Mouse (Mus musculus) left cerebral cortex, adult 9 months (tissue): ENCODE measurements around the gene Exoc6.

Experiments used
- DNase-seq, 2 experiments: peaks; one replicate each; pipeline ENCODE4 v3.0.0; 2022; ENCODE audit warnings: low spot score in 2 of 2

Gene Exoc6

GRCm38 (mm10) chr19:37574802-37575201, 24.6 kb downstream of the Exoc6 start:
- DNase-seq: no peak

- no peak for DNase-seq
These were observed 29.4 kb downstream of the Exoc6 start for GRCm38 (mm10) chr19:37579607-37580006.

- DNase-seq: no peak
These were observed 30.2 kb downstream of the Exoc6 start for GRCm38 (mm10) chr19:37580438-37580837.

DNA sequence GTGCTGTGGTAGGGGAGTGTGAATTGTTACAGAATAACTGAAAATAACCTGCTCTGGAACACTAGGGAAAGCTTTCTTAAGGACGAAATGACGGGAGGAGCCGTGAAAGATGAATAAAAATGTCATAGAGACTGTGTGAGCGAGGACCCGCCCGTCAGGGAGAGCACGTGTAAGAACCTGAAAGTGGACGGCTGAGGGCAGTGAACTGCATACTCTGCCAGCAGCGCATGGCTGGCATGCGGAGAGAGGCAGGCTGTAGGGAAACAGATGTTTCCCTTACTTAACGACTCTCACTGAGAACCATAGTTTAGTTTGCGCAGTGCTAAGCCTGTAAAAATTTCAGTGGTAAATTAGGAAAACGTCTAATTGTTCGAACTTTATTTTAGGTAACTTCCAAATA, 35.0 kb downstream of the Exoc6 start:
- no peak for DNase-seq

DNA sequence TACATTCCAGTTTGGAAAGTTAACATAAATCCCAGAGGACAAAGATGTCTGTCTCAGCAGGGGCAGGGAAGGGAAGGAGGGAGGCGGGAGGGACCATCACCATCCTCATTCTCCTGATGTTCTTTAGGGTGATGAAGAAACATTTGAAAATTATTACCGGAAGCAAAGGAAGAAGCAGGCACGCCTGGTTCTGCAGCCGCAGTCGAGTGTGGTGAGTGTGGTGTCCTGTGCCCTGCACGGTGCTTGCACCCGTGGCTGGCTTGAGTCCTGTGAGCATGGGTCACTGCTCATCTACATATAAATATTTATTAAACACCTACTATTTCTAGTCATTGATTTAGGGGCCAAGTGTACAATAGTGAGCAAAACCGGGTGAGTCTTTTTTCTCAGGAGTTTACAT, 35.5 kb downstream of the Exoc6 start:
- no peak for DNase-seq

DNA sequence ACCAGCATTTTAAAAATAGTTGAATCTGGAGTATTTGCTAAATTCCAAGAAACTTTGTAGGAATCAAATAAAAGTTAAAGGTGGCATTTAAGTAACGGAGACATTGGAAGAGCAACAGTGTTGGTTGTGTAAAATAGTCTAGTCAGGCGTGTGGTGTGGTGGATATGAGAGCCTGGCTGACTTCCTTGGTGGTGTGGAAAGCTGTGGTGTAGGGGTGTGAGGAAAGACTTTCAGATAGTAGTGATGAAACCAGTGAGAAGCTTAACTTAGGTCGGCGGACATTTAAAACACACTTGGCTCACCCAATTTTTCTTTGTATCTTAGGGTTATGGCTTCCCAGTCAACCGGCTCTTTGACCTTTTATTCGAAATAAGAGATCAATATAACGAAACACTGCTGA, 40.3 kb downstream of the Exoc6 start:
- DNase-seq: no peak

- DNase-seq: peak in 1 of 2 experiments; percentile 44
These were observed 52.0 kb downstream of the Exoc6 start for GRCm38 (mm10) chr19:37601968-37602848.

DNA sequence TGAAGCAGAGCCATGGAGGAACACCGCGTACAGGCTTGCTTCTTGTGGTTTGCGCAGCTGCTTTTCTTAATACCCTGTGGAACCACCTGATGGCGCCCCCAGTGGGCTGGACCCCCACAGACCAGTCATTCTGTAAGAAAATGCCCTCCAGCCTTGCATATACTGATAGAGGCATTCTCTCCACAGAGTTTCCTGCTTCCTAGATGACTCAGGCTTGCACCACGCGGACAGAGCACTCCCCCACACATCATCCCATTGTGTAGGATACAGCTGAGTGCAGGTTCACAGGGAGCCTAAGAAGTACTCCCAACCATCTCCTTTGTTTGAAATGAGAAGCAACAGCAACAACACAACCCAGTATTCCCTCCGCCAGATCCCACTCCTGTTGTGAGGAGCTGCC, 59.8 kb downstream of the Exoc6 start:
- no peak for DNase-seq

- DNase-seq: no peak
These were observed 62.7 kb downstream of the Exoc6 start for GRCm38 (mm10) chr19:37612893-37613292.

DNA sequence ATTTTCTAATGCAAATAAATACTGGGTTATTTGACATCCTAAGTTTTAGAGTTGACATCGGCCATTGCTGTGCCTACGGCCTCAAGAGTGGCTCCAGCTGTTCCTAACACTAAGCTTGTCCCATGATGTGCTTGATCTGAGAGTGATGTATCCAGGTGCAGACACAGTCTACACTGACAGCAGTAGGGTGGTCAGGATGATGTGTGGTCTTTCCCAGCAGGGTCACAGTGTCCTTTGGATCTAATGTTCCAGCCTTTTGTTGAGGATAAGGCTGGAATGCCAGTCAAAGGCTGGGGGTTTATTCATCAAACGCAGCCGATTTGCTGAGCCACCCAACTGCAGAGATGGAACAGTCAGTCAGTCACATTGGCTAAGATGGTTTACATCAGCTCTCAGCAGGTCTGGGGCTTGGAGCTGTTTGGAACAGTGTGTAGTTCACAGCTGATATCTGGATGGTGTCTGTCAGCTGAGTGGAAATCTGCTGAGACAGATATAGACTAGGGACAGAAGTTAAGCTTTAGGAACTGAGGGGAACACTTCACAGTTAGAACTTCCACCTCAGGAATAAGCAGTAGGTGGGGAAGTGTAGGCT, 64.9 kb downstream of the Exoc6 start:
- no peak for DNase-seq

DNA sequence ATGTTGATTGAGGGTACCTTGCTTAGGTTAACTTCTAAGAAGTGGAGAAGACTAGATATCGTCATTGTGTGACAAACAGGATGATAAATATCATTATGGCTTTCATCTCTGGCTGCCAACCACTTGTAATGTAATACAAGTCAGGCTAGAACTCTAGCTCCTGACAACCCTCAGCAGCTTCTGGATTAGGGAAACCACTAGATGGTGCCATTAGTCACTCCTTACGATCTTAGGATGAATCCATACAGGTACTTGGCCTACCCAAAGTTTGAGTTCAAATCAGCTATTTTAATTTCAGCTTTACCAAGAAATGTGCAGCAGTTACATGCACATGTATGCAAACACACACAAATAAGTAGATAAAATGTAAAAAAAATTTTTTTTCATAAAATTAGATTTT, 97.8 kb downstream of the Exoc6 start:
- DNase-seq: no peak

DNA sequence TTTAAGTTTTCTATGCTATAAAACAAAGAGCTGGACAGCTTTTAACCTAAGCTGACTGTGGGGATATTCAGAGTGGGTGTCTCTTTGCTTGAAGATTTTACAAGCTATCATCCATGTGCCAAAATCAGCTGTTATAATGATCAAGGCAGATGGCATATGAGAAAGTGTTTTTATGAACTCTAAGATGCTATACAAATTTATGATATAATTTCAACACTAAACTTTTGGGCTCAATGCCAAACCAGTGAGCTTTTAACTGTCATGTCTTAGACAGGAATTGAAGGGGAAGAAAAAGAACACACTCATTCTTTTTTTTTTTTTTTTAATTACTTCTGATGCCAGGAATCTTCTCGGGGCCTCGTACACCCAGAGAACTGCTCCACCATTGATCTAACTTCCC, 100.3 kb downstream of the Exoc6 start:
- DNase-seq: no peak

DNA sequence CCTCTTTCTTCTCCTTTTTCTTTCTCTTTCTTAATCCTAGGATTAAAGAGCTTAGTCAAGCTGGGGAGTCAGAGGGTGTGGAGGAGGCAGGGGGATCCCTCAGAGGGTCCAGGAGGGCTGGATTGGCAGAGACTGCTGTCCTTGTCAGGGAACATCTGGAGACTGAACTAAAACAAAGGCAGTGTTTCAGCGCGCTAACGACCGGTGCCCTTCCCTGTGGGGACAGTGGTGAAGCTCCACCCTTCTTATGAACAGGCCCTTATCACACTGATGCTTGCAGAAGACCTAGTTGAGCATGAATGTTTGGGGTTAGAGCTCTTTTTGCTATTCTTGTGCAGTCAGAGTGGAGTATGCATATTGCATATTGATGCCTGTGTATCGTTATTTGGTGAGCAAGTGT, 103.8 kb downstream of the Exoc6 start:
- DNase-seq: no peak

GRCm38 (mm10) chr19:37656441-37656840, 106.2 kb downstream of the Exoc6 start:
- no peak for DNase-seq

DNA sequence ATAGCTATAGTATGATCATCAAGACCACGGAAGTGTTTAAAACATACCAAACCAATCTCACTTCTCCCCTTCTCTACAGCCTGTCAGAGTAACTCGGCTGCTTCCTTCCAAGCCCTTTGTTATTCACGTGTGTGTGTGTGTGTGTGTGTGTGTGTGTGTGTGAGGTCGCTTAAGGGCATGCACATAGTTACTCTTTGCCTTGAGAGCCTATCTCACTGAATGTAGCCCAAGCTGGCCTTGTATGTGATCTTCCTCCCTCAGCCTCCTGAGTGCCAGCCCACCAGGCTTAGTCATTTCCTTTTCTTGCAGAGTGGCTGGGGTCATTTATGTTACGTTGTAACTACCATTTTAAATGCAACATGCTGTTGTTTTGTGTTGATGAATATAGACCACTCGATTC, 115.0 kb downstream of the Exoc6 start:
- no peak for DNase-seq

DNA sequence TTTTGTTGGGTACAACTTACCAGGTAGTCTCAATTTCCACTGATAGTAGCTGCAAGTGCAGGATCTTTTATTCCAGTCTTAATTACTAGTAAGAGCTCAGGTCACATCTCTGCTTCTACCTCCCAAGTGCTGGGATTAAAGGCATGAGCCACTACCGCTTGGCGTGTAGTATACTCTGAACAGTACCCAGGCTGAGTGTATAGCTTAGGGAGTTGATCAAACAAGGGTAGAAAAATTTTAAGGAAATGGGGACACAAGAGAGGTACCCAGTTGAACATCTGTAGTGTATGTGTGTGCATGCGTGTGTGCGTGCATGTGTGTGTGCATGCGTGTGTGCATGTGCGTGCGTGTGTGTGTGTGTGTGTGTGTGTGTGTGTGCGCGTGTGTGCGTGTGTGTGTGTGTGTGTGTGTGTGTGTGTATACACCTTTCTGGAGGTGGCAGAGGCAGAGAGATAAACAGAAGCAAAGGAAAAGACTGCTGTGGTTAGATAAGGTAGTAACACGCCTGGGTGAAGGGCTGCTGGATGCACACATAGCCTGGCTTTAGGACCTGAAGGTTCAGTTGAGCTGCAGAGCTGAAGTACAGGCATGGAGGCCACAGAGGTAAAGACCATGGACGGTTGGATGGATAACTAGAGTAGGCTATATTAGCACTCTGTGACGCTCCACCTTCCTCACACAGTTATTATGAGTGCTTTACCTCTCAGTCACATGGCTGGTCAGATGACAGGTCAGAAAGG, 117.8 kb downstream of the Exoc6 start:
- DNase-seq: no peak

DNA sequence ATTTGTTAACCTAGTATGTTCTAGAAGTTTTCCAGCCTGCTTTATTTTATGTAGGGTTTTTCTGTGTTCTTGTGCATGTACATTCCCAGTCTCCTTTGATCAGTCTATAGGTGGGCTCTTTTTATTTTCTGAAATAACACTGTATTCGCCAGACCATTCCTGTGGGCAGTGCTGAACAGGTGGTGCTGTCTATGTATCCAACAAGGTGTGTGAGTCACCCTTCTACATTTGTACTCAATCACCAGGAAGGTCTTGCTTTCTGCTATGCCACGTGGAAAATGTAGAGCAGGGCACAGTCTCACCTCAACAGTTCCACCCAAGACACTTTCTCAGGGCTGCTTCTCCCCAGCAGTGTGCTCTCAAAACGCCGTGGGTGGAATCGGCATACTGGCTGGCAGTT, 118.4 kb downstream of the Exoc6 start:
- no peak for DNase-seq

- no peak for DNase-seq
These were observed 119.3 kb downstream of the Exoc6 start for GRCm38 (mm10) chr19:37669486-37669885.

- DNase-seq: no peak
These were observed 123.2 kb downstream of the Exoc6 start for GRCm38 (mm10) chr19:37673393-37673792.

DNA sequence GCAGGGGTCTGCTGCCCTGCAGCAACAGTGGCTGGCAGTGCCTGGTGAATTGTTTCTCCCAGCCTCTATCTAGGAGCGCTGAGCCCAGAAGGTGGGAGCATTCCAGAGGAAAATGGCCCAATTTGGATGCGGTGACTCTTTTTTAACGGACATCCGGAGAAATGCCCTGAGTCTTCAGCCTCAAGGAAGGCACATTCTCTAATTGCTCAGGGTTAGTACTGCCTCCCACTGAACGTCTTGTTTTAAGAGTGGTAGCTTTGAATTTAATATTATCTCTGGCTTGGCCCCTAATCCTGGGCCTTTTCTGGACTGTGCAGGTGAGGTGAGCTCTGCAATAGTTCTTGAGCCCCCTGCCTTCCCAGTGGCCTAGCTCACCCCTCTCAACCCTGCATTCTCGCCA, 135.1 kb downstream of the Exoc6 start, which contains the start of gene Cyp26c1:
Cyp26c1 (plus strand) TSS at position 301 of the 400 bp plus-strand sequence.
- DNase-seq: no peak

- DNase-seq: no peak
These were observed 136.1 kb downstream of the Exoc6 start for GRCm38 (mm10) chr19:37686347-37686746.
